ENCODE assay signal across 17 mouse cellular contexts in genomic region chr8:124482790-124483189, GRCm38 (mm10). TPM values are rescaled to one million over a fixed set of nuclear protein-coding genes. Genes with fewer than 3 reads are reported as not detected.
A peak's percentile ranks its signal among the peaks of the same experiment; 100 is the strongest.
DNase-seq lines count a peak whose midpoint lies in the region.
"Had no signal": no experiment of that assay in that cellular context is flagged by ENCODE, and none has a peak within 500 bp of the region (broad histone marks: within the 10 kb centered on the region; RNA-seq: fewer than 3 reads in every experiment).

No protein-coding gene starts in this region.

- DNase-seq in cerebellum, adult 11 months = peak; percentile 40
- DNase-seq in cerebellum, adult 8-10 months = no peak
- DNase-seq in brain, adult 2 months (ENCODE audit: low read depth, low spot score) = peak; percentile 85
- DNase-seq in cerebellum, postnatal 36 days = peak; percentile 40 to 47
- peak; percentile 85 for DNase-seq in layer of hippocampus, adult 9-11 months
- DNase-seq in heart, postnatal 14 days = no peak
- DNase-seq in thymus, postnatal 14 days = no peak
- DNase-seq: adrenal gland, postnatal 10 days; embryo, embryonic 11 days; gastrocnemius, postnatal 25 days; heart, adult 18-20 months; kidney, postnatal 25 days; liver; lung, adult 2 months; lung, postnatal 10 days had no signal

- intact Hi-C loops in heart, postnatal 14 days (cut with DNase I) = no loop called here

RNA-seq across cellular contexts. Expression of gene Cog2, which starts 37.8 kb away (rescaled TPM):
- 10 to 100 TPM; 22.0 to 23.7 TPM for total RNA-seq in heart, postnatal 14 days (2021)

RNA-seq across cellular contexts. Expression of gene Pgbd5, which starts 43.3 kb away (rescaled TPM):
- total RNA-seq in heart, postnatal 14 days (2021) = 1 to 10 TPM; 2.0 to 2.2 TPM
- total RNA-seq: hematopoietic stem cell, adult 5-6 weeks; megakaryocyte-erythroid progenitor cell, adult 5-6 weeks had no signal

Comparison
In these comparisons a context has a peak if more than half of its experiments do, and no peak if none do; other contexts are left out.
1. DNase-seq: peak in cerebellum, adult 11 months (single experiment), brain, adult 2 months (single experiment), cerebellum, postnatal 36 days (2 of 2) and layer of hippocampus, adult 9-11 months (single experiment); none in cerebellum, adult 8-10 months (single experiment), heart, postnatal 14 days (0 of 2) and thymus, postnatal 14 days (single experiment).